Mouse (Mus musculus) brown adipose tissue, adult 24 weeks (tissue): ENCODE data around the gene Sec63. TPM values are rescaled to one million over a fixed set of nuclear protein-coding genes. Genes with fewer than 3 reads are reported as not detected.

Experiments used
- H3K27ac ChIP-seq: fragments of 200-500 bp; replicated peaks from 2 replicates; pipeline ENCODE4 v1.5.1; 2012; ENCODE audit warnings: low read depth, mild to moderate bottlenecking, low read length
- H3K4me1 ChIP-seq: fragments of 200-500 bp; 2 replicates; pipeline ENCODE4 v1.6.1; 2012; ENCODE audit warnings: low read length, mixed read lengths; ENCODE audit not compliant: control insufficient read depth, insufficient read depth, insufficient read length
- H3K4me3 ChIP-seq: fragments of 200-500 bp; 2 replicates; pipeline ENCODE4 v1.5.1; 2012; ENCODE audit warnings: low read depth, mild to moderate bottlenecking, low read length, moderate library complexity; ENCODE audit not compliant: insufficient read depth
- polyA plus RNA-seq: library from polyadenylated mRNA; stranded (reverse); fragments of >200 nt; gene quantifications from 2 replicates; pipeline ENCODE4 v1.2.4, GENCODE M21; 2012; ENCODE audit not compliant: missing spikeins, insufficient read depth, insufficient read length

Sec63 gene
- polyA plus RNA-seq, 1 experiment: 35.3 TPM

- H3K27ac ChIP-seq: no peak overlapping the region
- H3K4me1 ChIP-seq: peaks cover 7% of the 10 kb centered on the region
Observed at GRCm38 (mm10) chr10:42765344-42765743, 4.0 kb downstream of the Sec63 start.

GRCm38 (mm10) chr10:42775450-42775849 lies 14.2 kb downstream of the Sec63 start:
- Histone ChIP-seq H3K27ac (no peak overlapping the region), H3K4me3 (no peak overlapping the region), H3K4me1 (0 out of 2 replicates have a peak, but pooled peaks cover 2% of the 10 kb centered on the region)

More at GRCm38 (mm10) chr10:42765344-42765743, 4.0 kb downstream of the Sec63 start:
- no peak overlapping the region for H3K4me3 ChIP-seq

- no peak overlapping the region for H3K4me3 ChIP-seq
- H3K4me1 ChIP-seq: peaks cover 2% of the 10 kb centered on the region; the same call in 1 of the 2 replicates
- H3K27ac ChIP-seq: no peak overlapping the region
Observed at GRCm38 (mm10) chr10:42780753-42781152, 19.5 kb downstream of the Sec63 start.

- H3K4me3 ChIP-seq: no peak overlapping the region
- no peak overlapping the region for H3K27ac ChIP-seq
- peaks cover 2% of the 10 kb centered on the region; the same call in 1 of the 2 replicates for H3K4me1 ChIP-seq
Observed at GRCm38 (mm10) chr10:42781672-42782071, 20.4 kb downstream of the Sec63 start.

GRCm38 (mm10) chr10:42800922-42801321 lies 39.6 kb downstream of the Sec63 start:
- Histone ChIP-seq H3K4me1 (no peaks in the 10 kb centered on the region), H3K27ac (no peak overlapping the region), H3K4me3 (no peak overlapping the region)

GRCm38 (mm10) chr10:42825923-42826322 lies 64.6 kb downstream of the Sec63 start:
- no peak overlapping the region for H3K27ac ChIP-seq
- H3K4me3 ChIP-seq: no peak overlapping the region

GRCm38 (mm10) chr10:42827155-42827554 lies 65.9 kb downstream of the Sec63 start:
- no peak overlapping the region for H3K27ac ChIP-seq

More at GRCm38 (mm10) chr10:42825923-42826322, 64.6 kb downstream of the Sec63 start:
- no peaks in the 10 kb centered on the region for H3K4me1 ChIP-seq

GRCm38 (mm10) chr10:42830007-42830406 lies 68.7 kb downstream of the Sec63 start:
- no peak overlapping the region for H3K27ac ChIP-seq
- H3K4me1 ChIP-seq: no peaks in the 10 kb centered on the region
- no peak overlapping the region for H3K4me3 ChIP-seq

More at GRCm38 (mm10) chr10:42827155-42827554, 65.9 kb downstream of the Sec63 start:
- Histone ChIP-seq H3K4me1 (no peaks in the 10 kb centered on the region), H3K4me3 (no peak overlapping the region)

GRCm38 (mm10) chr10:42830409-42830808 lies 69.1 kb downstream of the Sec63 start:
- H3K4me3 ChIP-seq: no peak overlapping the region
- H3K27ac ChIP-seq: no peak overlapping the region

GRCm38 (mm10) chr10:42832677-42833076 lies 71.4 kb downstream of the Sec63 start:
- Histone ChIP-seq H3K4me3 (no peak overlapping the region), H3K4me1 (no peaks in the 10 kb centered on the region), H3K27ac (no peak overlapping the region)

More at GRCm38 (mm10) chr10:42830409-42830808, 69.1 kb downstream of the Sec63 start:
- H3K4me1 ChIP-seq: no peaks in the 10 kb centered on the region

- no peak overlapping the region for H3K27ac ChIP-seq
- H3K4me3 ChIP-seq: no peak overlapping the region
- no peaks in the 10 kb centered on the region for H3K4me1 ChIP-seq
Observed at GRCm38 (mm10) chr10:42833871-42834727, 72.8 kb downstream of the Sec63 start.

GRCm38 (mm10) chr10:42838106-42838505 lies 76.8 kb downstream of the Sec63 start:
- H3K4me1 ChIP-seq: 0 out of 2 replicates have a peak, but pooled peaks cover 2% of the 10 kb centered on the region
- H3K27ac ChIP-seq: no peak overlapping the region
- H3K4me3 ChIP-seq: no peak overlapping the region

GRCm38 (mm10) chr10:42838736-42839135 lies 77.4 kb downstream of the Sec63 start:
- Histone ChIP-seq H3K4me1 (0 out of 2 replicates have a peak, but pooled peaks cover 5% of the 10 kb centered on the region), H3K4me3 (no peak overlapping the region), H3K27ac (no peak overlapping the region)

GRCm38 (mm10) chr10:42840036-42840435 lies 78.7 kb downstream of the Sec63 start:
- 0 out of 2 replicates have a peak, but pooled peaks cover 5% of the 10 kb centered on the region for H3K4me1 ChIP-seq
- H3K27ac ChIP-seq: no peak overlapping the region
- H3K4me3 ChIP-seq: no peak overlapping the region

- Histone ChIP-seq H3K27ac (no peak overlapping the region), H3K4me1 (0 out of 2 replicates have a peak, but pooled peaks cover 5% of the 10 kb centered on the region), H3K4me3 (no peak overlapping the region)
Observed at GRCm38 (mm10) chr10:42841531-42842195, 80.4 kb downstream of the Sec63 start.
